ENCODE assay signal across 10 mouse cellular contexts in genomic region chr4:28571092-28571770, GRCm38 (mm10).
"Had no signal": no experiment of that assay in that cellular context is flagged by ENCODE, and none has a peak within 500 bp of the region (broad histone marks: within the 10 kb centered on the region; RNA-seq: fewer than 3 reads in every experiment).

No protein-coding gene starts in this region.

- H3K27me3 ChIP-seq: hindbrain, embryonic 15.5 days; limb, embryonic 15.5 days; midbrain, embryonic 13.5 days had no signal

- H3K4me2 ChIP-seq: hindbrain, embryonic 15.5 days; limb, embryonic 15.5 days; midbrain, embryonic 13.5 days had no signal

- H3K27ac ChIP-seq: hindbrain, embryonic 15.5 days; limb, embryonic 15.5 days; liver, embryonic 14.5 days; midbrain, embryonic 13.5 days had no signal

- ATAC-seq: midbrain, embryonic 13.5 days had no signal

- H3K4me1 ChIP-seq: hindbrain, embryonic 15.5 days; limb, embryonic 15.5 days; midbrain, embryonic 13.5 days had no signal

- DNase-seq: kidney, adult 8-10 months; kidney, postnatal 14 days; layer of hippocampus, postnatal 36 days; lung, adult 18-20 months; right cerebral cortex, postnatal 14 days; thymus, postnatal 4 days had no signal

- H3K36me3 ChIP-seq: hindbrain, embryonic 15.5 days; limb, embryonic 15.5 days; midbrain, embryonic 13.5 days had no signal

- H3K4me3 ChIP-seq: hindbrain, embryonic 15.5 days; limb, embryonic 15.5 days; midbrain, embryonic 13.5 days had no signal

- H3K9ac ChIP-seq: hindbrain, embryonic 15.5 days; limb, embryonic 15.5 days; liver, embryonic 14.5 days; midbrain, embryonic 13.5 days had no signal

- H3K9me3 ChIP-seq: hindbrain, embryonic 15.5 days; limb, embryonic 15.5 days; midbrain, embryonic 13.5 days had no signal
